Mouse (Mus musculus): ENCODE data around the gene Olfr1513. TPM values are rescaled to one million over a fixed set of nuclear protein-coding genes. Genes with fewer than 3 reads are reported as not detected.

Olfr1513 gene
- polyA plus RNA-seq, 2 experiments, result not detected

DNA sequence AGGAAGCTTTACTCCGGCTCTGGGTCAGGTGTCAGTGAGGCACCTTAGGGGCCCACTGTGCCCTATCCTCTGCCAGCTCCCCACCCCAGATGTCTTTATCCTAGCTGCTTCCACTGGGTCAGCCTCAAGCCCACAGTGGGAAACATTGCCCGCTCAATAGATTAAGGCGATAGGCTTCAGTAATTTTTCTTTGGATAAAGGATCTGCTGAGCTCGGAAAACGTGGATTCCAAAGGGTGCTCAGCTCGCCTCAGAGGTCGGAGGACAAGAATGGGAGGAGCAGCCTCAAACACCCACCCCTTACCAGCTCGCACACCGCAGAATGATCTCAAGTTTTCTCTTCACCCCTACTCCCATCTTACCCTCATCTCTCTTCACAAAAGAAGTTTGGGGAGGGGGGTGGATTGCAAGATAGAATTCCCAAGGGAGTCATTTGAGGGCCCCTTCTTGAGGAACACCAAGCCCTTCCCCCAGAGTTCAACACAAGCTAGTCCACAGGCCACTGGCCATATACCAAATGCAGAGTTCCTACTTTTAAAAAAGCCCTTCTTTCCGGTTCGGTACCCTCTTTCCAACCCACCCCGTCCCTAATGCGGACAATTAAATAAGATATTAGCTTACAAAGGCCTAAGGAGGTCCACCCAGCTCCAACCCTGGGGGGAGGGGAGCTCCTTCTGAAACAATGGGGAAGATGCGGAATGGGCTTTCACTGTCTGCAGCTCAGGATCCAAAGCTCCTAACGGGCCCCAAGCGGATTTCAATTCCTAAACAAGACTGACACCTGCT, 39.6 kb downstream of the Olfr1513 start:
- 18% methylated on average over 16 of the region's 16 CpGs for WGBS (ENCODE audit: insufficient replicate concordance)
- no peak overlapping the region for H3K27ac ChIP-seq
- DNase-seq (ENCODE audit: low read depth in 3 of 3, low spot score in 3 of 3), result no peak

DNA sequence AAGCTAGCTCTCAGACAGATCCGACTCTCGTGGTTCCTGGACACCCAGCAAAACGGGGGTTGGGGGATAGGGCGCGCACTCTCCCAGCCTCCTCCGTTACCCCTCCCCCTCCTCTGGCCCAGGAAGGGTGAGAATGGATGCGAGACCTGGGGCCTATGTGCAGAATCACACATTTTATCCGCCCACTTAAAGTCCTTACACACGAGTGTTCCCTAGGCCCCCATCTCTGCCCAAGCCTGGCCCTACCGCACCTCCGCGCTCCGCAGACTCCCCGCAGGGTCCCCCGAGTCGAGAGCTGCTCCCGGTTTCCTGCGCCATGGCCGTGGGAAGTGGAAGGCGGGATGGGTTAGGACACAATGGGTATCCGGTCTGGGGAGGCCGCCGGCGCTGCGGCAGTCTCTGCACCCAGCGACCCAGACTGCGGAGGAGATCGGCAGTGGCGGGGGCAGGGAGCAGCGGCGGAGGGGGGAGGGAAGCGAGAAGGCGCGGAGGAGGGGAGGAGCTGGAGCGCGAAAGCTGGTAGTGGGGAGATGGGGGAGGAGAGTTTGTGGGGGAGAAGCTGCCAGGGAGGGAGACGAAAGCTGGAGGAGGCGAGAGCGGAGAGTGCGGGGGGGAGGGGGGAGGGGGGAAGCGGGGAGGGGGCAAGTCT, 40.3 kb downstream of the Olfr1513 start:
- peak overlapping the region; percentile 41; the same call in 1 of the 2 replicates for H3K9ac ChIP-seq (replicated peaks)
- H3K9me3 ChIP-seq (ENCODE audit: control insufficient read depth, low read length), result no peaks in the 10 kb centered on the region
- under 1% methylated on average over 37 of the region's 41 CpGs for WGBS (ENCODE audit: insufficient replicate concordance)
- TF ChIP-seq CTCF (IDR thresholded peaks at IDR 0.05; ENCODE audit: low read depth) (no peak), EP300 (IDR thresholded peaks at IDR 0.05; ENCODE audit: low read depth) (no peak)
- H3K27me3 ChIP-seq (ENCODE audit: control insufficient read depth, insufficient read depth, low read length), result peaks cover 33% of the 10 kb centered on the region
- H3K4me3 ChIP-seq (ENCODE audit: insufficient read depth in 1 of 2, low read depth in 2 of 2, low read length in 2 of 2), result peak overlapping the region; percentile 60
- H3K36me3 ChIP-seq (replicated peaks; ENCODE audit: control insufficient read depth, insufficient read depth, low read depth), result no peaks in the 10 kb centered on the region
- peak overlapping the region; percentile 72 for H3K4me2 ChIP-seq (ENCODE audit: low read depth)
- peaks cover 0 to 5% of the 10 kb centered on the region in 2 experiments; a peak in 1 of 4 replicates for H3K4me1 ChIP-seq (replicated peaks; ENCODE audit: control insufficient read depth in 2 of 2, insufficient read depth in 2 of 2, low read length in 1 of 2)
- no peak overlapping the region for H3K27ac ChIP-seq
- DNase-seq (ENCODE audit: low read depth in 3 of 3, low spot score in 3 of 3) (no peak), ATAC-seq (ENCODE audit: insufficient read depth) (peak; percentile 68)

More for the DNA sequence above, 39.6 kb downstream of the Olfr1513 start:
- Histone ChIP-seq H3K9ac (replicated peaks) (no peak overlapping the region), H3K27me3 (ENCODE audit: control insufficient read depth, insufficient read depth, low read length) (peaks cover 33% of the 10 kb centered on the region), H3K4me2 (ENCODE audit: low read depth) (peak overlapping the region; percentile 72), H3K36me3 (replicated peaks; ENCODE audit: control insufficient read depth, insufficient read depth, low read depth) (no peaks in the 10 kb centered on the region), H3K9me3 (ENCODE audit: control insufficient read depth, low read length) (no peaks in the 10 kb centered on the region), H3K4me3 (ENCODE audit: insufficient read depth in 1 of 2, low read depth in 2 of 2, low read length in 2 of 2) (peak overlapping the region; percentile 60; a peak in 3 of 4 replicates), H3K4me1 (replicated peaks; ENCODE audit: control insufficient read depth in 2 of 2, insufficient read depth in 2 of 2, low read length in 1 of 2) (peaks cover 0 to 5% of the 10 kb centered on the region in 2 experiments; a peak in 1 of 4 replicates)
- peak; percentile 27; the same call in 1 of the 2 replicates for ATAC-seq (ENCODE audit: insufficient read depth)
- TF ChIP-seq EP300 (IDR thresholded peaks at IDR 0.05; ENCODE audit: low read depth), result no peak
- TF ChIP-seq CTCF (IDR thresholded peaks at IDR 0.05; ENCODE audit: low read depth), result no peak

DNA sequence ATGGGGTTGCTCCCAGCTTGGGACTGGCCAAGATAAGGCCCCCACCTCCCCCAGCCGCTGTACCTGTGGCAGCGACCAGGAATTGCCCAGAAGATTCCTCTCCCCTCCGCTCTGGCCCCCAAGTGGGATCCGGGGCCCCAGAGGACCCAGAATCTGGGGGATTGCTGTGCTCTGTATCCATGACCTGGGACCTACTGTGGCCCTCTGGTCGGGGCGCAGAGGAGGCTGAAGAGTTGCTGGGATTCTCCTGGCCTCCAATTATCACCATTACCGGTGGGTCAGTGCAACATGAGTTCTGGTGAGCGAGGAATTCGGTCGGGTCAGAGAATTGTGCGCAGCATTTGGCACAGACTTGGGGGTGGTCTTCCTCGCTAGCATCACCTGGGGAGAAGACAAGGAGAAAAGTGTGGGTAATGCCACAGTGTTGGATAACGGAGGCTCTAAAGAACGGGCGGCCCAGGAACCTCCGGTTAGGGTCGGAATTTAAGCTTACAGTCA, 40.9 kb downstream of the Olfr1513 start:
- ATAC-seq (ENCODE audit: insufficient read depth), result no peak
- Histone ChIP-seq H3K4me2 (ENCODE audit: low read depth) (peak overlapping the region; percentile 72), H3K9ac (replicated peaks) (no peak overlapping the region), H3K9me3 (ENCODE audit: control insufficient read depth, low read length) (no peaks in the 10 kb centered on the region), H3K36me3 (replicated peaks; ENCODE audit: control insufficient read depth, insufficient read depth, low read depth) (no peaks in the 10 kb centered on the region), H3K27ac (no peak overlapping the region), H3K4me1 (replicated peaks; ENCODE audit: control insufficient read depth in 2 of 2, insufficient read depth in 2 of 2, low read length in 1 of 2) (peaks cover 0 to 5% of the 10 kb centered on the region in 2 experiments; a peak in 1 of 4 replicates), H3K4me3 (ENCODE audit: insufficient read depth in 1 of 2, low read depth in 2 of 2, low read length in 2 of 2) (peak overlapping the region; percentile 60), H3K27me3 (ENCODE audit: control insufficient read depth, insufficient read depth, low read length) (peaks cover 33% of the 10 kb centered on the region)
- TF ChIP-seq CTCF (IDR thresholded peaks at IDR 0.05; ENCODE audit: low read depth) (no peak), EP300 (IDR thresholded peaks at IDR 0.05; ENCODE audit: low read depth) (no peak)
- WGBS (ENCODE audit: insufficient replicate concordance), result 13% methylated on average over 17 of the region's 17 CpGs
- no peak for DNase-seq (ENCODE audit: low read depth in 3 of 3, low spot score in 3 of 3)

DNA sequence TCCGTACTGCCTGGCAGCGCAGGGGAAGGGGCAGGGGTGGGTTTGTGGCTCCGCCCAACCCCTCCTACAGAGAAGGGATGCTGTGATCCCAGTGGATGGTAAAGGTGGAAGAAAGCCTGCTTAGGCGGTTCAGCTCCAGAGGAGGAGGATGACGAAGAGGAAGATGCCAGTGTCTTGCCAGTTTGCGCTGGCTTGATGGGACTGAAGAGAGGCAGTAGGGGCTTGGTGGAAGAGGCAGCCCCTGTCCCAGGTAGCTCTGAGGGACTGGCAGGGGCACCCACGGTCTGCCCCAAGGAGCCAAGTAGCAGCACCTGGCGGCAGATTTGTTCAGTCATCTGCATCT, 41.4 kb downstream of the Olfr1513 start:
- TF ChIP-seq EP300 (IDR thresholded peaks at IDR 0.05; ENCODE audit: low read depth), result no peak
- TF ChIP-seq CTCF (IDR thresholded peaks at IDR 0.05; ENCODE audit: low read depth), result no peak
- Histone ChIP-seq H3K9me3 (ENCODE audit: control insufficient read depth, low read length) (no peaks in the 10 kb centered on the region), H3K4me3 (ENCODE audit: insufficient read depth in 1 of 2, low read depth in 2 of 2, low read length in 2 of 2) (no peak overlapping the region), H3K4me2 (ENCODE audit: low read depth) (peak overlapping the region; percentile 72; the same call in 1 of the 2 replicates), H3K27ac (no peak overlapping the region), H3K4me1 (replicated peaks; ENCODE audit: control insufficient read depth in 2 of 2, insufficient read depth in 2 of 2, low read length in 1 of 2) (peaks cover 0 to 5% of the 10 kb centered on the region in 2 experiments; a peak in 1 of 4 replicates), H3K36me3 (replicated peaks; ENCODE audit: control insufficient read depth, insufficient read depth, low read depth) (no peaks in the 10 kb centered on the region), H3K27me3 (ENCODE audit: control insufficient read depth, insufficient read depth, low read length) (peaks cover 33% of the 10 kb centered on the region), H3K9ac (replicated peaks) (no peak overlapping the region)
- DNase-seq (ENCODE audit: low read depth in 3 of 3, low spot score in 3 of 3), result no peak
- ATAC-seq (ENCODE audit: insufficient read depth), result no peak
- WGBS (ENCODE audit: insufficient replicate concordance), result 40% methylated on average over 8 of the region's 8 CpGs

Data from liver, embryonic 14.5 days (tissue).